Mouse (Mus musculus): ENCODE results near the gene Rcn3.
A peak's percentile ranks its signal among the peaks of the same experiment; 100 is the strongest.
"Not testable (repeated sequence)": the region's sequence is repeated elsewhere in the genome, so short reads cannot be mapped to it uniquely, and the experiment has no call there.

Rcn3 gene

DNA sequence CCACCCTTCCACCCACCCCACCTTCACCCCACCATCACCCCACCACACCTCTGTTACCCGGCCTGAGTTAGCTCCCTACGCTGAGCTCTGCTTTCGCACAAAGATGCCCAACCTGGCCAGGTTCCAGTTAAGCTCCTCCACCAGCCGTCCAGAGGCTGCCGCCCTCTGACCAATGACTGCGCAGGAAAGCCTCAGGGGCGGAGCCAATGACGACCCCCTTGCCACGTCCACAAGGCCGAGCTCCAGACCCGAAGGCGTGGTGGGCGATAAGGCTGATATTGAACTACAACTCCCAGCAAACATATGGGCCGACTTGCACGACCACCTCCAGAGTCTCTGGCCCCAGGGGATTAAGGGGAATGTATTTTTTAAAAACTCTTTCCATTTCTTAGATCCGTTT, at the start of gene Rcn3:
Gene Rcn3, minus strand, starts transcription at position 174 of the 400 bp plus-strand sequence.
- peak; percentile 22 to 26 for DNase-seq

- no peak for DNase-seq
Measured at GRCm38 (mm10) chr7:45141319-45141718, 49.3 kb upstream of the Rcn3 start.

- DNase-seq, result no peak
Measured at GRCm38 (mm10) chr7:45139904-45140723, 48.1 kb upstream of the Rcn3 start.

DNA sequence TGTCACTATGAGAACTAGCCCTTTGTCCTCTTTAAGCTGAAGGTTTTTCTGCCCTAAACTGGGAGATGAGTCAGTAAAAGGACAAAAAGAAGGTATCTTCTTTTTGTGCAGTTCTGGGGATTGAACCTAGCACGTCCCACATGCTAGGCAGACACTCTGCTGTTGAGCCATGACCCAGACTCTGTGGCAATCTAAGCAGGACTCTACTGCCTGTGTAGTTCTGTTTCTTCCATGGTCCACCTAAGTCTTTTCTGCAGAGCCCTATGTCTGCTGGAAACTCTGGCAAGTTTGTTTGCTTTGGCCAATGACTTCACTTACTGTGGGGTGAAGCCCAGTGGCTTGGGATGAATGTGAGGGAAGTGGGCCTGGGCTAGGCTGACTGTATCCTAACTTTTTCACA, 46.4 kb upstream of the Rcn3 start:
- DNase-seq, result no peak

- DNase-seq, result no peak
Measured at GRCm38 (mm10) chr7:45137171-45138006, 45.4 kb upstream of the Rcn3 start.

GRCm38 (mm10) chr7:45135993-45136567, 44.1 kb upstream of the Rcn3 start, which contains the start of the genes Gm45713 and Flt3l:
Gene Gm45713 (minus strand): TSS chr7:45136231.
Gene Flt3l (minus strand): TSS chr7:45136432.
- DNase-seq, result peak; percentile 89 to 93

DNA sequence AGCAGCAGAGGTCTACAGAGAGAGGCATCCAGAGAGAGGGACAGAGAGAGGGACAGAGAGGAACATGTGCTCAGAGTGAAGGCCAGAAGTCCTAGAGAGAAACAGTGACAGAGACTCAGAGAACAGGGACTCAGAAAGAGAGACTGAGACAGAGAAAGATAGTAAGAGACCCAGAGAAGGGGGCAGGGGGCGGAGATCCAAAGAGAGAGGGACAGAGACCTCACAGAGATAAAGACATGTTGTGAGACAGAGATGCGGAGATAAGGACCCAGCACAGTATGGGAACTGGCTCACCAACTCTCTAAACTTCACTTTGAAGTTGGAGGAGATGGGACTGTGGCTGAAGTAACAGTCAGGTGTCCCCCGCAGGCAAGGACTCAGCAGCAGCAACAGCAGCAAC, 43.3 kb upstream of the Rcn3 start:
- DNase-seq, result no peak

DNA sequence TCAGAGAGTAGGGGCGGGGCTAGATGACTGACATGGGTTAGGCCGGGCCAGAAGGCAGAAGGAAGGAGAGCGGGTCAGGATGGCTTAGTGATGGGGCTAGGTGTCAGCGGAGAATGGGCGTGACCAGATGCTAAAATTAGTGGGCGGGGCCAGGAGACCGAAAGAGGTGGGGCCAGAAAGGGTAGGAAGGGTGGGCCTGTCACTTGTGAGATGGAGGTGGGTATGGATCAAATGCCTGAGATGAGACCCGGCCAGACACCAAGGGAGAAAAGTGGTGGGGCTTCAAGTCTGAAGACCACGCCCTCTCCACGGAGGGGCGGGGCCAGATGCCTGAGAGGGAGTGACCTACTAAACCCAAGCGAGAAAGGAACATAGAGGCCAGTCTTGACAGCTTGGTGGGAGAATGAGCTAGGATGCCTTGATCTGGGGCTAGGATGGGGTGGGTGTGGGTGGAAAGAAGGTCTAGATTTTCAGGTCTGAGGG, 42.6 kb upstream of the Rcn3 start:
- no peak for DNase-seq

DNA sequence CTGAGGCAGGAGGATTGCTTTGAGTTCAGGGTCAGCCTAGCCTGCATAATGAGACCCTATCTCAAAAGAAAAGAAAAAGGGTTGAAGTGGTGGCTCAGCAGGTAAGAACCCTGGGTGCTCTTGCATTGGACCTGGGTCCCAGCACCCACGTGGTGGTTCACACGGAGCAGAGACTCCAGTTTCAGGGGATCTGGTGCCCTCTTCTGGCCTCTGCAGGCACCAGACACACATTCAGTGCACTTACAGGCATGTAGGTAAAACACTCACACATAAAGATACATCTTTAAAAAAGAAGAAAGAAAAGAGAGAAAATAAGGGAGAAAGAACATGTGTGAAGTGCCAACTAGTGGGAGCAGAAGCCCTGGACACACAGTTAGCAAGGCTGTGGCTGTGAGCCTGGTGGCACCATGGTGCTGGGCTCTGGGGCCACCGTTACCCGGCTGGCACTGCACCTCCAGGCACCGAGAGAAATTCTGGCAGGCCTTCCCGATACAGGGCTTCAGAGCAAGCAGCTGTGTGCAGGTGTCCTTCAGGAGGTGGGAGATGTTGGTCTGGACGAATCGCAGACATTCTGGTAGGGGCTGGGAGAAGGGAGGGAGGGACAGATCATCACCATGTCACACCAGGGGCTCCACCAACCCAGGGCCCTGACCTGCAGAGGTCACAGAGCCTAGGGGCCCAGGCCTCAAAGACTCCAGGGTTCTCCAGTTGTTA, 41.6 kb upstream of the Rcn3 start:
- DNase-seq, result no peak

- no peak for DNase-seq
Measured at GRCm38 (mm10) chr7:45131850-45132249, 39.8 kb upstream of the Rcn3 start.

DNA sequence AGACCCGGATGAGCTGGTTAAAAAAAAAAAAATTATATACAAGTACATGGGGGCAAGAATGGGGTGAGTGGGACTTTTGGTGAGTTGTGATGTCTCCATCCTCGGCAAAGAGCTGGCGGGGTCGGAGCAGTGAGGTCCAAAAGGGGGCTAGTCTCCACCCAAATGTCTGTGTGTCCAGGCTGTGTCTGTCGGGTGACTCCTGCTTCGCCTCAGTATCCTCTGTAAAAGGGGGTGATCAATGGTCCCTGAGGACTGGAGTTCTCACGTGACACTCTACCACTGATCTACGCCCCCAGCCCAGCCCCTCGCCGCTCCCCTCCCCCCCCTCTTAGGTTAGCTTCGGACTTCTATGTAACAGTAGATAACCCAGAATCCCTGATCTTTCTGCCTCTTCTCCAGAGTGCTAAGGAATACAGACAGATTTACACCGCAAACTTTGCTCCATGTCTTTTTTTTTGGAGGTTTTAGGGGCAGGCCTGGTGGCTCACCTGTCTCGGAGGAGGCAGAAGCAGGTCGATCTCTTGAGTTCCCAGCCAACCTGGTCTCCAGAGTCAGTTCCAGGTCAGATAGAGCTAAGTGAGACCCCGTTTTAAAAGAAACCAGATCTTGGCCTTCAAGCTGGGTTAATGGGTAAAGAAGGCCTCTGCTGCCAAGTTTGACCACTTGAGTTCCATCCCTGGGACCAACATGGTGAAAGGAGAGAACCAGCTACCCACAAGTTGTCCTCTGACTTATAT, 37.9 kb upstream of the Rcn3 start:
- no peak for DNase-seq

DNA sequence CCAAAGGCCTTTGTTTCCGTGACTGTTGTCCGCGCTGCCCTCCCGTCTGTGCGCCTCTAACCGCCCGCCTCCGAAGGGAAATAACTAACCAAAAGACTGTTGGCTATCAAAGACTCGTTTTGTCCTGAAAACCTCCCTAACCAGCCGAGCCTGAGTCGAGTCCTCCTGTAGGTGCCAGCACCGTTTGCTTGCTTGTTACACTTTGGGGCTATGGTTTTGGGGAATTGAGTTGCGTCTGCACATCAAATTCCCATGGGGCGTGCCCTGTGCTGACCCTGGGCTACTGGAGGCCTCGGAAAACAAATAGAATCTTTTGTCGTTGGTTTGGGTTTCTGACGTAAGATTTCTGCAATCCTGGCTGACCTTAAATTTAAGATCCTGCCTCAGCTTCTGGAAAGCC, 37.3 kb upstream of the Rcn3 start:
- no peak for DNase-seq

- DNase-seq, result peak; percentile 98 to 99
Measured at GRCm38 (mm10) chr7:45128624-45129246, 36.7 kb upstream of the Rcn3 start, which contains the start of gene Rpl13a. Gene Rpl13a (minus strand): TSS chr7:45128761.

DNA sequence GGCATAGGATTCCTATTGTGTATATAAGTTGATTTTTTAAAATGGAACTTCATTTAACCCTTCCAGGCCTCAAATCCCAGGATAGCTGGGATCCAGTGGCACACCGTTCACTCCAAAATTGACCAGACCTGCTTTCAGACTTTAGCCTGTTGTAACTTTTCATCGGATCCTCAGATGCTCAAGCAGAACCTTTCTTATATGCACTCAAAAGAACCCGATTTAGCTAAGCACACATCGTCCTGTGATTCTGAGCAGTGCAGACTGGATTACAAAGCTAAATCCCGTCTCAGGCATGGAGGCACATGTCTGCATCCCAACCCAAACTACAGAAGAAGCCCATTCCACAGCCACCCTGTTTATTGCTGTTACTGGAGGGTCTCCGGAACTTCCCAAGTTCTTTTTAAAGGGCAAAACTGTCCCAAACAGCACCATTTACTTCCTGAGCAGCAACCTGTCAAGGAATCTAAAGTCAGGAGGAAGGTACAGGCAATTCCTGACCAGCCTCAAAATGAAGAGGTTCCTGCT, 35.7 kb upstream of the Rcn3 start:
- DNase-seq, result no peak

GRCm38 (mm10) chr7:45126844-45127699, 35.1 kb upstream of the Rcn3 start:
- no peak for DNase-seq

DNA sequence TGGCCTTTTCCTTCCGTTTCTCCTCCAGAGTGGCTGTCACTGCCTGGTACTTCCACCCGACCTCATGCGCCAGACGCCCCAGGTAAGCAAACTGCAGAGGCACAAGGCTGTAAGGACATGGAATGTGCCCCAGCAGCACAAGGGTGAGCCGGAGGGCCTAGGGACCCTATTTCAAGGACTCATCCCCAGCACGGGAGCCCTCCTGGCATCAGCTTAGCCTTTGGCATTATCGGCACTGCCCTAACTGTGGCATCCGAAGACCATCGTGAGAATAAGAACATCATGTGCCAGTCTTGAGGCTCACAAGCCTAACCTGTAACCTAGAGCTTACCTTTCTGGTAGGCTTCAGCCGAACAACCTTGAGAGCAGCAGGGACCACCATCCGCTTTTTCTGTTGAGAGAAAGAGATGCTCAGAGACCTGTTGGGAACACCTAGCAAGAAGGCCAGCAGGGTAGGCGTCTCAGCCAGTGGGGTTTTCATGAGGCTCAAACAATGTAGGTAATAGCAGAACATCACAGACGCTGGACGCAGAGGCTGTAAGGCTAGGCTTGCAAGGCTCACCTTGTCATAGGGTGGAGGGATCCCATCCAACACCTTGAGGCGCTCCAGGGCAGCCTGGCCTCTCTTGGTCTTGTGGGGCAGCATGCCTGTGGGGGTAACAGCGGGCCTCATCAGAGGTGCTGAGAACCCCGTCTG, 34.3 kb upstream of the Rcn3 start:
- no peak for DNase-seq

DNA sequence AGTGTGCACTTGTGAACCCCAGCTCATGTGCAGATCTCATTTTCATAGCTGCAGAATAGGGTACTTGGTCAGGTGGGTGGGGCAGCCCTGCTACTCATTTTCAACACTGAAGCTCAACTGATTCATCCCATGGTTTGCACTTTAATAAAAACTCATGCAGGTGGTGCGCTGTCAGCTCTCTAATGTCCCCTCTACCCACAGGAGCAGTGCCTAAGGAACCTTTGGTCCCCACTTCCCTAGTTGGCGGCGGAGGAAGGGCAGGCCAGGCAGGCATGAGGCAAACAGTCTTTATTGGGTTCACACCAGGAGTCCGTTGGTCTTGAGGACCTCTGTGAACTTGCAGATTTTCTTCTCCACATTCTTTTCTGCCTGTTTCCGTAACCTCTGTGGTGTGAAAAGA, 33.6 kb upstream of the Rcn3 start:
- DNase-seq, result not testable (repeated sequence)

DNA sequence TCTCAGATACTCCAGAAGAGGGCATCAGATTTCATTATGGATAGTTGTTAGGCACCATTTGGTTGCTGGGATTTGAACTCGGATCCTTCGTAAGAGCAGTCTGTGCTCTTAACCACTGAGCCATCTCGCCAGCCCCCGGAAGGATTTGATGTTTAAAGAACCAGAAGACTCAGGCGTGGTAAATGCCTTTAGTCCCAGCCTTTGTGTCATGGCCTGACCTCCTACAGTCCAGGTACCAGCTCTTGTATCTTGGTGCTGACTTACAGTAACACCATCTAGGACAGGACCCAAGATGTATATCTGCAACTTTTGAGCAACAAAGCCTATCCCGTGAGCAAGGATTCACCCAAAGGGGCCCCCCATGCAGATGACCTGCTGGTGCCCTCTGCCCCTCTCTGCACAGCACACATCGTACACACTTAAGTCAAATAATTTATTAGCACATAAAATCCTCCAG, 33.2 kb upstream of the Rcn3 start:
- no peak for DNase-seq

Measured in cerebellum, postnatal 36 days (tissue).